Mouse (Mus musculus) liver, adult 2 months (tissue): ENCODE results near the gene Fam71b.

Source experiments
- CTCF ChIP-seq: fragments of 200-500 bp; IDR thresholded peaks from 2 replicates; pipeline ENCODE4 v1.5.1; 2011; ENCODE audit warnings: low read depth, low read length, control low read depth
- POLR2A ChIP-seq: fragments of 200-500 bp; IDR thresholded peaks from 2 replicates; pipeline ENCODE4 v1.6.1; 2011; ENCODE audit warnings: low read length, control low read depth; ENCODE audit not compliant: insufficient read depth; ENCODE audit errors: extremely low read depth

- no peak for TF ChIP-seq CTCF
- no peak for TF ChIP-seq POLR2A
Observed at GRCm38 (mm10) chr11:46373071-46374030, 23.0 kb upstream of the Fam71b start.
